Mouse (Mus musculus) spleen, adult 12 weeks (tissue): ENCODE measurements around the gene Map4k3.
"Not testable (repeated sequence)": the region's sequence is repeated elsewhere in the genome, so short reads cannot be mapped to it uniquely, and the experiment has no call there.

ENCODE experiments used
- DNase-seq: peaks from one replicate; pipeline ENCODE4 v3.0.0; 2022; ENCODE audit warnings: low spot score

The Map4k3 gene

DNA sequence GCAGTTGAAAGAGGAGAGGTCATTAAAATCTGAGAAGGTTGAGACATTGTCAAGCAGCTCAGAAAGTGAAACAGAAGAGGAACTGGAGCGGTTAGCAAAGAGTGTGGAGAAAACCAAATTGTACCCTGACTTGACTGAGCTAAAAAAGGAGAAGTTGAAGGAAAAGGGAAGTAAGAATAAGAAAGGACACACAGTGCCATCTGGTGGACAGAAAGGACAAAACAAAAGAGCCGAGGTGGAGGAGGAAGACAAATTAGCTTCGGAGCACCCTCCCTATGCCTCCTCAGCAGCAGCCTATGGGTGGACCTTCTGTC lies 163.7 kb downstream of the Map4k3 start:
- DNase-seq = no peak

DNA sequence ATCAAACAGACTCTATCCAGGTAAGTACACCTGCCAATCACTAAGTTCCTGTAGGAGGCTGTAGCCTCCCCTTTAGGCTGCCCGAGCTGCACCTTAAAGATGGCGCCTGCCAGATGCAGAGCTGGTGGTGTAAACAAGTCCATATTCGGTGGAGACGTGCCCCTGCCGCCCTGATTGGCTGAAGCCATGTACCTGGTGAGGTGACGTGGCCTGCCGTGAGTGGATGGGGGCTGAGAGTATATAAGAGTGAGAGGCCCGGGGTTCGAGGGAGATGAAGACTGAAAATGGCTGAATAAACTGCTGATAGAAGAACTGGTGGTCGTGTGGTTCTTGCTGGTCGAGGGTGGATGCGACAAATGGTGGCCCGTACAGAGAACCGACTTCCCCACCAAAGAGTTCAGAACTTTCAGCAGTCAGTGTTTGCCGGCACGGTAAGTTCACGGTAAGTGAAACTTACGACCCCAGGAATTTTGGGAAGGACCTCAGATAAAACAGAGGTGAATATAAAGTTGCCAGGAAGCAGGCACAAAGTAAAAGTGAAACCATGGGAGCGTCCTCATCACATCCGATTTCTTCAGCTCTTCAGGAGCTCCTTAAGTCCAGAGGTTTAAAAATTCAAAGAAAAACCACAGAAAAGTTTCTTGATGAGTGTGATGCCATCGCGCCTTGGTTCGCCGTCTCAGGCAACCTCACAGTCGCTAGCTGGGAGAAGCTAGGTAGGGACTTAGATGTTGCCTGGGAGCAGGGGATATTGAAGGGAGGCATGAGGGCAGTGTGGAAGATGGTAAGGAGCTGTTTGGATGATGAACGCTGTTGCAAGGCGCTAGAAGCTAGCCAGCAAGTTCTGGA lies 164.3 kb downstream of the Map4k3 start:
- DNase-seq = peak; percentile 59

DNA sequence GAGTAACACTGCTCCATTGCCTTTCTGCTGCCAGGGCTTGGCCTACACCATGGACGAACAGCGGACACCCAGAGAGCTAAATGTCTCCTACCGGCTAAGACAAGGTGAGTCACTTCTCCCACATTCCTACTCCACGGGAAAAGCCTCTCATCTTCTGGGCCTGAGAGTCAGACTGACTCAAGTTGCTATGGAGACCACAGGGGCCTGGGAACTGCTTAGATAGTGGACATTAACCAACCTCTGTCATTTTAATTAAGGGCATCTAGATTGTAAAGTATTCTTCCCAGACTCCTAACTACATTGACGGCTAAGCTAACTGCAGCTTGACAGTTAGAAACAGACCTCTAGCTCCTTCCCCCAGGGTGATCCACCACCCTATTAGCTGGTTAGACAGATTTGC lies 165.5 kb downstream of the Map4k3 start:
- DNase-seq = no peak

DNA sequence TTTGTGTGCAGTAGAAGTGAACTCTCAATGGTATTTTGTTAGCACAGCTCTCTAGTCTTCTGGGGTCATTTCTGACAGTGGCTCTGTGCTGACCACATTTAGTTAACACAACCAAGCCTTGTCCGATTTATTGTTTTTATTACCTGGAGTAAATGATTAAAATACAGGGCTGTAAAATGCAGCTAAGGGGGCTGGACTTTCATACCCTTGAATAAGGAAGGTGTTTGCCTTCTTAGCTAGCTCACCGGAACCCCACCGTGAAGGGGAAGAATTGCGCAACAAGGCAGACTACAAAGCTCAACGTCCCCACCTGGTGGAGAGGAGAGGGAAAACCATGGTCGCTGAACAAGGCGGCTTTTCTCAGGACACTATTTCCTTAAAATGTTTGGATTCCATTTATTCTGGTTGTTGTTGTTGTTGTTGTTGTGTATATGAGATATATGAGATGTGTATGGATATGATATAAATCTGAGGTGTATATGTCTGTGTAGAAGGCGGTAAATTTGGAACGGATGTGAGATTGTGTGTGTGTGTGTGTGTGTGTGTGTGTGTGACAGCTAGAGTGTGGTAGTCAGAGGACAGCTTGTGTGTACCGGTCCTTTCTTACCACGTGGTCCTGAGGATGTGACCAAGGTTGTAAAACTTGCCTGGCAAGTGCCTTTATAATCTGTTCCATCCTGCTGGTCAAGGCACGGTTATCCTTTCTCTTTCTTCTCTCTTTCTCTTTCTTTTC lies 167.4 kb downstream of the Map4k3 start:
- peak; percentile 49 for DNase-seq

DNA sequence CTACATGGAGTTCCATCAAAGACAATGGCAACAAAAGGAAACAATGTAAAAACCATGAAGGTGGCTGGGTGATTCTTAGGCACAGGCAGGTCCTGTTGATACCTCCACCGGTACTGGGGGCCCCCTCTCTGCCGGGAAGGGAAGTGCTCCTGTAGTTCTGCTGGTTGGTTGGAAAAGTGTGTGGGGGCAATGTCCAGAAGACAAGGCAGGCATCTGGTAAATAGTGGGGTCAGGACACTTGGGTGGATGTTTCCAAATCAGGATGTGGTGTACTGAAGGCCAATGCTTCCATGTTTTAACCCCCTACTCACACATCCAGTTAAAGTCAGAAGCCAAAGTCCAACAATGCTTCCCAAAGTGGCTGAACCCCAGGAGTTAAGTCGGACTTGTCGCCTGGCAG lies 168.5 kb downstream of the Map4k3 start:
- no peak for DNase-seq

DNA sequence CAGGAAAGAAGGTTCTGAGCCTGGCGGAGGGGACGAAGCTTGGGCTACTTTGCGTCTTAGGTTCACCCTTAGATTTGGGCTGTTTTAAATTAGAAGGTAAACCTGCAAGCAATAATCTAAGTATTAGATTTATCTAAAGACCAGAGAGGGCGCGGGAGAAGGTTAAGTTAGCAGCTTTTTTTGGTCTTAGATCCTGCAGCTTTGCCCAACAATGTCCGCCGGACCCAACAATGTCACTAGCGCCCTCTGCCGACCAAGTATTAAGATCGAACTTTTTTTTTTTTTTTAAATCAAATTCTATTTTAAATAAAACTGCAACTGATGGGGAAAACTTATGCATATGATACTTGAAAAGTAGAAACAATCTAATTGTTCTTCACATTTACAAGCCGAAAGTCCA lies 169.2 kb downstream of the Map4k3 start:
- no peak for DNase-seq

DNA sequence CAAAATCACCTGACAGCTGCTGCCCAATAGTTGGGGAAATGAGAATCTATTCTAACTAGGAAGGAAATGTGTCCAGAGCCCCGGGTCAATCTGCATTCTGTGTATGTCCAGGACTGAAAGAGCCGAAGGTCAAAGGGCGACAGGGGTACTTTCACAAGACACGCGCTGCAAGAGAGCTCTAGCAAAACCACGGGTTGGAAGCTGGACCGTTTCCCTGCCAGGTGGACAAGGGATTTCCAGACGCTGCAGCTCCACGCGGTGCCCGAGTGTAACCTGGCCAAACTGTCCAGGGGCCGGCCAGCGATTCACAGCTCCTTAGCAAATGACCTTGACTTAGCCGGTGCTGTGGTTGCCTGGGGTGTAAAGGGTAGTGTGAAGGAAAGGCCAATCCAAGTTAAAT lies 169.7 kb downstream of the Map4k3 start:
- no peak for DNase-seq

DNA sequence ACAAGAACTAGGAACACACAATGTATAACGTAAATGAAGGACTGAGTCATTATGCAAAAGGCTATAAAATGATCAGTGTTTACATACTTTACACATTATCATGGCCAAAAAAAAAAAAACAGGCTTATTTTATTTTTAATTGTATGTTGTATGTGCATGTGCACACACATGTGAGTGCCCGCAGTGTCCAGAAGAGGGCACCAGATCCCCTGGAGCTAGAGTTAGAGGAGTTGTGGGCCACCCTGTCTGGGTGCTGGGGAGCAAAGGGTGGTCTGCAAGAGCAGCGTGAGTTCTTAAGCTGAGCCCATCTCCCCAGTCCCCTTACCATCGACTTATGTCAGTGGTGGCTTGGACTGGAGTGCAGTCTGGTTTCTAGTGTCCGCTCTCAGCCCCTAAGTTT lies 170.8 kb downstream of the Map4k3 start:
- DNase-seq = no peak

DNA sequence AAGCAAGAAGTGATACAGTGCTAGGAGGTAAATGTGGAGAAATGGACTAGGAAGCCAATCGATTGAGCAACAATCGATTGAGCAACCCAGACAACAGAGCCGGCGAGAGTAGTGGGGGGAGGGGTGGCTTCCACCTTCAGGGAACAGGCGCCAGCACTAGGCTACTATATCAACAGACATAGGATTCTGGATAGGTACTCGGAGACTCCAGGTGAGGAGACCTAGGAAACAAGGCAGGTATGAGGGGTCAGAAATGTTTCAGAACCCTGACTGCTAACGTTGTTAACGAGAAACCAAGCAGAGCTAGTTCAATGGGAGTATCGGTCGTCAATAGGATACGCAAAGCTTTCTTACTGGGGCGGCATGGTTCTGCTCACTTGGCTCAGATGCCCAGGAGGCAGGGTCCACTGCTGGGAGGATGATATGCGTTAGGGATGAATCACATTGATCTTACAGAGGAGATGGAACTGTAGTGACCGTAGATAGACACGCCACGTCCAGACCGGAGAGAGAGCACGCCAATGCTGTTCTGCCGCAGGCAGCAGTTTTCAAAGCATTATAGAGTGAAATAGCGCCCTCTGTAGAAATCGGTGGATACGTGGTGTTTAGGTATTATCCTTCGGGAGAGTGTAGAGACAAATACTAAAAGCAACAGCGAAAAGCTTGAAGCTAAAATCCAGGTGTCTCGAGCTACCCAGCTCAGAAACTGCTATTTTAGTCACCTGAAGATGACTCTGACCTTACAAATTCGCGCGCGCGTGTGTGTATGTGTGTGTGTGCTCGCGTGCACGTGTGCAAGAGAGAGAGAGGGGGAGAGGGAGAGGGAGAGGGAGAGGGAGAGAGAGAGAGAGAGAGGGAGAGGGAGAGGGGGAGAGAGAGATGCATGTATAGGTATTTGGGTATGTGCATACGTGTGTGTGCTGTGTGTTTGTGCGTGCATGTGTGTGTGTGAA lies 174.7 kb downstream of the Map4k3 start:
- peak; percentile 51 for DNase-seq

DNA sequence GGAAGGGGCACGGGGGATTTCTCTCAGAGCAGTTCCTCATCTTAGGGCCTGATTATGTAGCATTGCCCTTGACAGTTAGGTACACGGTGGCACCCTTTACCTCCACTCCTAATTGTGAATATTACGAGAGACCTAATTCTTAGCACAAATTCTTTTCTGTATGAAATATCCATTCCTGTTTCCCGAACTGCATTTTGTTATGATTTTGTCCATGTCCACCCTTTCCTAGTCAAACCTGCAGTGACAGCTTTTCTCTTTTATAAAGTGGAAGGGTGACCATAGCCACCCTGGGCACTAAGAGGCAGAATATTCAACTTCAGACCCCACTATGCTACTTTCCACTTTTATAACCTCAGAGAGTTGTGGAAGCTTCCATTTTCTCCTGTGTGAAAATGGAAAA lies 175.6 kb downstream of the Map4k3 start:
- DNase-seq = no peak

DNA sequence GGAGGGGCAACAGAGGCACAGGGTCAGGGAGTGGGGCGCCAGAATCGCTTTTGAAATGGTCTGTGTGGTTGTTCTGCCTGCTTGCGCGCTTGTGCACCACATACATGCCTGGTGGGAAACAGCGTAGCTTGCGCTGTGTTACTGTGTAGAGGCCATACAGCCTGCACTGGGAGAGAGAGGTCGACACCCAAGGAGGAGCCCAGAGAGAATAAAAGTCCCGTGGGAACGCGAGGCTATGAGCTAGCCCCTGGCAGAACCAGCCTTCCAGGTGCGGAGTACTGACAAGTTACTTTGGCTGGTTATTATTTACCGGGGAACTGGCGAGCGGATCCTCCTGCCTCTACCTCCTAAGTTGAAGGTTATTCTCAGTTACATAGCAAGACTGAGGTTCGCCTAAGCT lies 177.3 kb downstream of the Map4k3 start:
- no peak for DNase-seq

DNA sequence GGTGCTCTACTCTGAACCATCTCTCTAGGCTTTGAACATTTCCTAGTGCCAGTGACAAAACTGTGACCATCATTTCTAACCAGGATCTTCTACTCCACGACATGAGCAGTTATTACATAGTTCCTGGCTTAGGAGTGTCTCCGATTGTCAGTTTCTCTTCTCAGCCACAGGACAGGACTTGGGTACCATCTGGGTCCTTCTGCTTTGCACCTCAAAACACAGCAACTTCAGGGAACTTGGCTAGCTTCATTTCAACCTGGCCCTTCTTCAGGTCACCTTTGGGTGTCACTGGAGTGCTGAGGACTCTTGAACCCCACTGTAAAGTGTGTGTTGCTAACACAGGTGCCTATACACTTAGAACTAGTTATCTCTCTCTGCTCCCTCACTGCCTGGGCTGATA lies 181.4 kb downstream of the Map4k3 start:
- DNase-seq = no peak

DNA sequence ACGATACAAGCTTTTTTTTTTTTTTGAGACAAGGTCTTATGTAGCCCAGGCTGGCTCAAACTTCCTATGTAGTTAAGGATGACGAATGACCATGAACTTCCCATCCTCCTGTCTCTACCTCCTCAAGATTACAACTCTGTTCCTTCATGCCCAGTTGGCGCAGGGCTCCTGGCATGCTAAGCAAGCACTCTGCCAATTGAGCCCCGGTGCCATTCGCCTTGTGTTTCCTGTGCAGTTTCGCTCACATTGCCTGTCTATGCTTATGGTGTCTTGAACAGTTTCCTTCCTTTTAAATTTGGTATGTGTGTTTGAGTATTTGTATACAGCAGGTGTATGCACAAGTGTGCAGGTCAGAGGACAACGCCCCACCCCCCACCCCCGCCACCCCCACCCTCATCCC lies 182.1 kb downstream of the Map4k3 start:
- DNase-seq = no peak

DNA sequence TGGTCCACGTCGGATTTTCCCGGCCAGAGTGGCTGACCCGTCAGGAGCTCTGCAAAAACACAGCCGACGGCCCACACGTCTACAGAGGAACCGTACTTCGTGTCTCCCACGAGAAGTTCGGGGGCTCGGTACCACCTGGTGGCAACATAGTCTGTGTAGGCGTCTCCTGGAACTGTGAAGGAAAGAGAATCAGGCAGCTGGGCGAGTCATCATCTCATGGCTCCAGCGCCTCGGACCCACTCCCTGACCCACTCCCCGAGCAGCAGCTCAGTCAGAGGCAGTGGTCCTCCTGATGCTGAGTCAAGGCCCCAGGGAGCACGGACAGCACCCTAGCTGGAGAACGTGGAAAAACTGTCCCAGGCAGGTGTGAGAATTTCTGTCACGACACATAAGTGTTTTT lies 184.6 kb downstream of the Map4k3 start:
- DNase-seq = no peak

DNA sequence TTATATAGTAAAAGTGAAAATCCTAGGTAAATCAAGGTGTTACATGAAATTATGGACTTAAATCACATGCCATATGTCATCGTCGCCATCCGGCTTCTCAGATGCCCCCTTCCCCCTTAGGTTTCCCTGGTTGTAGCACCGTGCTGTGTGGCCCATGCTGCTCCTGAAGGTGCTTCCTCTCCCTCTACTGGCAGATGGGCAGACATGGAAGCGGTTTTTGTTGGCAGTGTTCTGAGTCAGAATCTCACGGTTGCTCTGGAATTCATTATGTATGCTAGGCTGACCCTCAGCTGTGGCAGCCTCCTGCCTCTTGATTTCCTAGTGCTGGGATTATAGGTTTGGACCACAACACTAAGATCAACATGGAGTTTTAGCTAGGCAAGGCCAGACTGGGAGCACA lies 191.1 kb downstream of the Map4k3 start:
- no peak for DNase-seq

DNA sequence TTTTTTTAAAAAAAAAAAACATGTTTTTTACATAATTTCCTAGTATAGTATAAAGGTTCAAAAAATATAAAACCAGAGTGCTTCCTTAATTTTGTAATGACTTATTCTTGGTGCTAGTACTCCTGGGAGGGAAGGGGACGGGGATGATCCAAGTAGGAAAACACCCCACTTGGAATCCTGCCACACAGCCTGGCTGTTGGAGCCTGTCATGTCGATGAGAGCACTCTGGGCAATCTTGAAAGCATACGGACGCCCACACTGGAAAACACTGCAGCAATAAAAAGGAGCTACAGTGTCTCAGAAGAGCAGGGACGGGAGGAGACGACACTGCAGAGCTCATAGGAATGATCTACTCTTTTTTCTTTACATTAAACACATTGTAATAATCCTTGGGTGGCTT lies 192.7 kb downstream of the Map4k3 start:
- DNase-seq = no peak

DNA sequence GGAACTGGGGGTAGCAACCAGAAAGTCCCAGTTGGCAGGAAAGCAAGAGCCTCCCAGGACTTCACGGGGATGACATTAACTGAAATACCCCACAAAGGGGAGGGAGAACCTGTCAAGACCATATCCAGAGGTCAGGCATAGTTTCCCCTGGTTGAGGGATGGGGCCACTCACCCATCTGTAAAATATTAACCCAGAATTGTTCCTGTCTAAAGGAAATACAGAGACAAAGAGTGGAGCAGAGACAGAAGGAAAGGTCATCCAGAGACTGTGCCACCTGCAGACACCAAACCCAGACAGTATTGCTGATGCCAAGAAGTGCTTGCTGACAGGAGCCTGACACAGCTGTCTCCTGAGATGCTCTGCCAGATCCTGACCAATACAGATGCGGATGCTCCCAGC lies 196.9 kb downstream of the Map4k3 start:
- not testable (repeated sequence) for DNase-seq
